Mouse (Mus musculus) hematopoietic stem cell, adult 5-6 weeks (primary cell): ENCODE measurements around the gene Mical2. TPM values are rescaled to one million over a fixed set of nuclear protein-coding genes. Genes with fewer than 3 reads are reported as not detected.
A peak's percentile ranks its signal among the peaks of the same experiment; 100 is the strongest.

ENCODE experiments used
- ATAC-seq, 2 experiments: fragments of 125-278 bp in 1 of 2; replicated peaks in 1 of 2; 2 replicates each; pipeline ENCODE4 v1.8.0; 2016 to 2017; ENCODE audit warnings: inconsistent platforms in 2 of 2, mild to moderate bottlenecking in 2 of 2, moderate number of reproducible peaks in 2 of 2, low read depth in 1 of 2, moderate TSS enrichment in 1 of 2; ENCODE audit not compliant: low FRiP score in 2 of 2, poor library complexity in 2 of 2, severe bottlenecking in 2 of 2, insufficient read depth in 1 of 2, low TSS enrichment in 1 of 2
- total RNA-seq: library from RNA; stranded (forward); fragments of 172-1452, 232-1000 nt; gene quantifications from 2 replicates; pipeline ENCODE4 v1.2.3, GENCODE M21; 2017

Gene Mical2
- total RNA-seq, 1 experiment from 2014 or later = 1.5 TPM

DNA sequence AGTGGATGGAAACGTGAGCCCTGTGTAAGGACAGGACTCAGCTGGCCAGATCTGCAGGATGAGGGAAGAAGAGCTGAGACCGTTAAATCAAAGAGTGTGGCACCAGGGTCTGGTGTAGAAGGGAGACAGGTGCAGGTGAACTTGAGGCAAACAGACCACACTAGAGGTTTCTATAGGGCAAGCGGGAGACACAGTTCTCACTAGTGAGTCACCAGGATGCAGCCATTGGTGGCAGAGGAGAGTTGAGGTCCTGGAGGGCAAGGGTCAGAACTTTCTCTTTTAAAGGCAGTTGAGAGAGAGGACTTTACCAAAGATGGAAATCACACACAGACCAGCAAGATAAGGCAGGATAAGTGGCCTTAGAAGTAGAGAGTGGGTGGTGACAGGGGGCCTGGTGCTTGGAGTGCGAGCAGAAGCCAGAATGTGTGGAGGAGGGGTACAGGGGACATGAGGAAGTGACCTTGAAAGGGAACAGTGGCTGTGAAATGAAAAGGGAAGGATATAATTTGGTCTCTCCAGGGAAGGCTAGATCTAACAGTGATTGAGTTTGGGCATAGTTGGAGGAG is 32.8 kb downstream of the Mical2 start:
- no peak for ATAC-seq

- ATAC-seq = no peak
Observed at GRCm38 (mm10) chr7:112259286-112259685, 33.6 kb downstream of the Mical2 start.

- ATAC-seq = no peak
Observed at GRCm38 (mm10) chr7:112261121-112261520, 35.5 kb downstream of the Mical2 start.

DNA sequence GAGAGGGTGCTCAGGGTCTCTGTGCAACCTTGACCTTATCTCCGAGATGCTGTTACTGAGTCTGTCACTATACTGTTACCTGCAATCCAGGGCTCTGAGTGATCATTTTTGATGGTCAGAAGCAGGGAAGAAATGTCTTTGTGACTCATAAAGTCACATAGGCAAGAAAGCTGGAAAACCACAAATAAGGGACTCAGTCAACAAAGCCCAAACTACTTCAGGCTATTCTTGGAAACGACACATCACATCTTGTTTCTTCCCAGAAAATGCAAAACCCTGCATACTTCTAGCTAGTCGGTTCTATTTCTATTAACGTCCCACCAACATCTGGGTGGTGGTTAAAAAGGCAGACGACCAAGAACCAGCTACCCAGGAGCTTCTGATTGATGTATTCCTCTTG is 41.6 kb downstream of the Mical2 start:
- no peak for ATAC-seq

GRCm38 (mm10) chr7:112268761-112269425 is 43.2 kb downstream of the Mical2 start:
- ATAC-seq = no peak

- no peak for ATAC-seq
Observed at GRCm38 (mm10) chr7:112270870-112271269, 45.2 kb downstream of the Mical2 start.

- ATAC-seq = no peak
Observed at GRCm38 (mm10) chr7:112271627-112272026, 46.0 kb downstream of the Mical2 start.

GRCm38 (mm10) chr7:112272692-112273091 is 47.0 kb downstream of the Mical2 start:
- no peak for ATAC-seq

DNA sequence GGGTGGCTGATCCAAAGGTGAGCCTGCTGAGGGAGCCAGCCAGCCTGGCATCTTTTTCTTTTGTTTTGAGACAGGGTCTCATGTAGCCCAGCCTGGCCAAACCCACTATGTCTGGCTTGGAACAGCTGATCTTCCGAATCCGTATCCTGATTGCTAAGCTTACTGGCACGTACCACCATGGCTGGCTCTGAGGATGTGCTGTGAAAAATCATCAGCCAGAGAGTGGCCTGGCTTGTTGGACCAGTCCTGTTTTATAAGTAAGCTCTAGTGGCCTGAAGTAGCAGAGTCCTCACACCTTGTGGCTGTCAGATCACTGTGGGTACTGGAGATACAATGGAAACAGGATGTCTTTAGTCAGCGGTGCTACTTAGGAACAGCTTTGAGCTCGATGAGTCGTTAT is 47.8 kb downstream of the Mical2 start:
- no peak for ATAC-seq

DNA sequence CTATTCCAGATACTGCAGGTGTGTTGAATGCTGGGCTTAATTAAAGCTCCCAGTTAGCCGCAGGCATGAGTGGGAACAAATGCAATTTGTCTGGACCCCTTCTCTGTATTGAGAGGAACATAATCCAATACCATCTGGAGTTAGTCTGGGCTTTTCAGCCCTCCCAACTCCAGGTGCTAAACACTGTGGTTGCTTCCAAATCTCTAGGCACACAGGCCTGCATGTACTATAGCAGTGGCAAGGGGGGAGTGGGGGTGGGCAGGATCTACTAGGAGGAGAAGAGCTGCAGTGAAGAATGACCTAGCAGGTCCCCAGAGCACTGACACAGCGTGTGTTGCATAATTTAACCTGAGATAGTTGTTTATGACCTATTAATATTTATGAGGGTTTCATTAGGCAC is 49.0 kb downstream of the Mical2 start:
- ATAC-seq = no peak

GRCm38 (mm10) chr7:112275093-112275492 is 49.4 kb downstream of the Mical2 start:
- no peak for ATAC-seq

DNA sequence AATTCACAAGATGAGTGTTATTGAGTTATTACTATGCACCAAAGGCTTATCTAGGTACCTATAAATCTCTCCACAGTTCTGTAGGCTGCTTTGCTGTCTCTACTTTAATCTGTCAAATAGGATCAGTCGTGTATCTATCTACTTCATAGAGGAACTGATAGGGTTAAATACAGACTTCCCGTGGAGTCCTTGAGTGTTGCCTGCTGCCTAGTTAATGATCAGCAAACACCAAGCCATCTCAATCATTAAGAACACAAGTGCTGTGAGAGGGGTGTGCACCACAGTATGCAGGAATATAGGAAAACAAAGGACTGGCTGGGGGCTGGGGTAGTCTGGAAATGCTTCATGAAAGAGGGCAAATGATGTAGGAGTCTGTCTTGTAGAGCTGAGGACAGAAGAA is 50.2 kb downstream of the Mical2 start:
- no peak for ATAC-seq

- no peak for ATAC-seq
Observed at GRCm38 (mm10) chr7:112276823-112277222, 51.2 kb downstream of the Mical2 start.

- no peak for ATAC-seq
Observed at GRCm38 (mm10) chr7:112278648-112279047, 53.0 kb downstream of the Mical2 start.

DNA sequence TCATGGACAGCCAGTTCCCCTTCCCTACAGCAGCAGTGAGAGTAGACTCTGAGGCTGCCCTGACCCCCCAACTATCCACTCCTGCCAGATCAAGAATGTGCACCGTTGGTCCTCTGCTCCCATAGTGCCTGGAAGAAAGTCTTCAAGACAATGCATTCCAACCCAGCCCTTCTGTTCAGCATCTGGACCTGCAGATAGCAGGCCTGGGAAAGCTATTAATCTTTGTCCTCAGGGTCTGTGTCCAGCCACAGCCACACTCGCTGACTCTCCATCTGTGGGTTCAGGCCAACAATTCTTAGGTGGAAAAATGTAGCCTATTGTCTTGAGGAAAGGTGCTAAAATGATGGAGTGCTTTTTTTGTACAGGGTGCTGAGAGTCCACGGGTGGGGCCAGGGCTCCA is 54.8 kb downstream of the Mical2 start:
- no peak for ATAC-seq

DNA sequence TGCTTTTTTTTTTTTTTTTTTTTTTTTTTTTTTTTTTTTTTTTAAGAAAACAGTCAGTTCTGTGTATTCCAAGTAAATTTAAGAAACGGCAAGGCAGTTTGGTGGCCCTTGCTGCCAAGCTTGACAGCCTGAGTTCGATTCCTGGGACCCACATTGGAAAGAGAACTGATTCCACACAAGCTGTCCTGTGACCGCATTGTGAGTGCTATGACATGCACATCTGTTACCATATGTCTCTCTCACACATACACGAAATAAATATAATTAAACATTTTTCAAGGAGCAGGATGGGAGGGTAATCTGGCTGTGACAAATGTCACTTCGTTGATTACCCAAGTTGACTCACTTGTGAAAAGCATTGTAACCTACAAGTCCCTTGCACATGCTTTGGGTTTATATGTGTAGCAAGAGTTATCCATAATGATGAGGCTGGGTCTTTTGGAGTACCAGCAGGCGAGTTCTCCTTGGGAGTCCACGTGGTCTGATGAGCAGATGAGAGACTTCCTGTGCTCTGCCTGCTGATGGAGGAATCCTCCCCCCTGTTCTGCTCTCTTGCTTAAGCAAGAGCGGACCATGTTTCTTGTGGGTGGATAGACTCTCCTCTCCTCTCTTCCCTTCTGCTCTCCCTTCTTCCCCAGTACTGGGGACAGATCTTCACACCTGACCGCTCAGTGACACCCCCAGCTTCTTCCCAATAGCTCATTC is 58.1 kb downstream of the Mical2 start:
- no peak for ATAC-seq

DNA sequence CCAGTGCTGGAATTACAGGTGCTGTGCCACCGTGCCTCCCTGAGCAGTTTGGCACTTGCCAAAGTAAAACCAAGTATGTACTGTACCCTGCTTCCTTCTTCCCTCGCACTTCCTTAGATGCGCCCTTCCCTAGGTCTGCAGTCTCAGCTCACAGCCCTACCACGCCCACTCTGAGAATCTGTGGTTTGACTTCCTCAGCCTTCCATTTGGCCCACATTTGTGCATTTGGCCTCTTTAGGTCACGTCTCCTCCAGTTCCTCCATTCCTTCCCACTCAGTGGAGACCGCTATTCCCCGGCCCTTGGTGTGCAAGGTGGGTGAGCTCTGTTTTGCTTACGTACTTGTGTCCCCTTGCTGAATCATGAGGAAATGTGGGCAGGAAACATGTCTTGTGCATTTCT is 59.9 kb downstream of the Mical2 start:
- peak; percentile 76 to 92 for ATAC-seq

- ATAC-seq = no peak
Observed at GRCm38 (mm10) chr7:112288352-112289107, 62.9 kb downstream of the Mical2 start.
